Mouse (Mus musculus): ENCODE results near the gene Rtel1.

The Rtel1 gene

GRCm38 (mm10) chr2:181319248-181320102, at the start of gene Rtel1:
TSS of gene Rtel1 (plus strand) at chr2:181319739.
- peak; percentile 87 to 89 for DNase-seq

DNA sequence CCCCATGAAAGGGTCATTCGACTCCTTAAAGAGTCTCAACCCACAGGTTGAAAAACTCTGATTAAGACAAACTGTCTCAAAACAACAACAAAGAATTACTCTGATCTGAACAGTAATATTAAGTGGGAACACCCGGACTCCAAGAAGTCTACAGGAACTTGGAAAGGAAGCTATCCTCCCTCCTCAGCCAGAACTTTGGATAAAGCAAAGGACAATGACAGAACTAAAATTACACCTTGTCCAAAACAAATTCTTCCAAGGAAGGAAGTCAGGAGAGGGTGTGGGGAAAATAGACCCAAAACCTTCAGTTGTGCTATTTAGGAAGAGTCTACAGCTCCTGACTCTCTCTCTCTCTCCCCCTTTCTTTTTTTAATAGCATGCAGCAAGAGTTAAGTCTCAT, 47.4 kb upstream of the Rtel1 start:
- DNase-seq = no peak

GRCm38 (mm10) chr2:181273829-181274228, 45.7 kb upstream of the Rtel1 start:
- DNase-seq = no peak

GRCm38 (mm10) chr2:181274639-181275038, 44.9 kb upstream of the Rtel1 start:
- DNase-seq = no peak

DNA sequence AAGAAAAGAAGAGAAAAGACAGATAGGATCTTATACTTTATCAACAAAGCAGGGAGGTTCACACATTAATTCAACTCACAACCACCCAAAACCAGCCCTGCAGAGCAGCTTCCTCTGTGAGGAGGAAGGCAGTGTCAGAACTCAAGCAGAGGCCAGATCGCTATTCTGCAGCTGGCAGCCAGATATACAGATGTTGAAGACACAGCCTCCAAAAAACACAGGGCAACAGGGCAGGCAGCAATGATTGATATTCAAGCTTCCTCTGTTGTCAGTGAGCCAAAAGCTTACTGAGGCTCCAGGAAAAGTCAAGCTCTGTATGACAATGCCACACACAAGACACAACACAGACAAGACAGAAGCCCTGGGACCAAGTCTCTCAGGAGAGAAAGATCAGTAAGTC, 42.8 kb upstream of the Rtel1 start:
- DNase-seq = peak; percentile 33 to 46

- DNase-seq = no peak
Observed at GRCm38 (mm10) chr2:181277866-181278265, 41.7 kb upstream of the Rtel1 start.

DNA sequence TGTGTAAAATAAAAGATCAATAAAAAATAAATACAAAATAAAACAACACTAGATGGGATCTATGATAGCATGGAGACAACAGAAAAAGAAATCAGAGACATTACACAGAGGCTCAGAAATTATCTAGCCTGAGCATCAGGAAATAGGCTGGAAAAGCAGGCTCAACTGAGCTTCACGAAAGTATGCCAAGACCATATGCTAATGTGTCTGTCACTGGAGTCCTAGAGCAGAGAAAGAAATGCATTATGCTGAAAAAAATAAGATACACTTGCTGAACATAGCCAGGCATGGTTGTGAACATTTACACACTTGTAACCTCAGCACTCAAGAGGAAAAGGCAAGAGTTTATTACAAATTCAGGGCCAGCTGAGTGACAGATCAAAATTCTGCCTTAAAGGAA, 39.6 kb upstream of the Rtel1 start:
- DNase-seq = no peak

GRCm38 (mm10) chr2:181286629-181287337, 32.8 kb upstream of the Rtel1 start:
- DNase-seq = no peak

GRCm38 (mm10) chr2:181287338-181287957, 32.1 kb upstream of the Rtel1 start:
- peak; percentile 88 to 93 for DNase-seq

- peak; percentile 94 to 97 for DNase-seq
Observed at GRCm38 (mm10) chr2:181287958-181288350, 31.6 kb upstream of the Rtel1 start, which contains the start of gene Gmeb2. TSS of gene Gmeb2 (minus strand) at chr2:181288035.

DNA sequence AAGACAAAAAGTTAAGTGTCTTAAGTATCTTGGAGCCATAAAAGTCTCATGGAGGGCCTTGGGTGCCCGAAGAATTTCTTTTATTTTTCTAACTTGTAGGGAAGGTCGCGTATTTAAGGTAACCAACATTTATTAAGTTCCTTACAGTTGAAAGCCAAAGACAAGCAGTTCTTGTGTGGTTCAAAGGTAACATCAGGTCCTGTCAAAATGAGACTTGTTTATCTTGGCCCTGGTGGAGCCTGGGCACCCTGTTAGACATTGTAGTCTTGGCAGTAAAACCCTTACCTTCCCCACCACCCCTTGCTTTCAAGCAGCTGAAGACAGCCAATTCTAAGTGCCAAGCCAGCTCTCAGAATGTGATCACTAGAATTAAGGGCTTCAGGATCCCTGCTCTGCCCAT, 30.8 kb upstream of the Rtel1 start:
- DNase-seq = no peak

DNA sequence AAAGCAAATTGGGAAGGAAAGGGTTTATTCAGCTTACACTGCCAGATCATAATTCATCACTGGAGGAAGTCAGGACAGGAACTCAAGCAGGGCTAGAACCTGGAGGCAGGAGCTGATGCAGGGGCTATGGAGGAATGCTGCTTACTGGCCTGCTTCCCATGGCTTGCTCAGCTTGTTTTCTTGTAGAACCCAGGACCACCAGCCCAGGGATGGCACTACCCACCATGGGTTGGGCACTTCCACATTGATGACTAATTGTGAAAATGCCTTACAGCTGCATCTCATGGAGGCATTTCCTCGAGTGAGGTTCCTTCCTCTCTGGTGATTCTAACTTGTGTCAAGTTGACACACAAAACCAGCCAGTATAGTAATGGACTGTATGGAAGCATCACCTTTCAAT, 28.6 kb upstream of the Rtel1 start:
- DNase-seq = no peak

DNA sequence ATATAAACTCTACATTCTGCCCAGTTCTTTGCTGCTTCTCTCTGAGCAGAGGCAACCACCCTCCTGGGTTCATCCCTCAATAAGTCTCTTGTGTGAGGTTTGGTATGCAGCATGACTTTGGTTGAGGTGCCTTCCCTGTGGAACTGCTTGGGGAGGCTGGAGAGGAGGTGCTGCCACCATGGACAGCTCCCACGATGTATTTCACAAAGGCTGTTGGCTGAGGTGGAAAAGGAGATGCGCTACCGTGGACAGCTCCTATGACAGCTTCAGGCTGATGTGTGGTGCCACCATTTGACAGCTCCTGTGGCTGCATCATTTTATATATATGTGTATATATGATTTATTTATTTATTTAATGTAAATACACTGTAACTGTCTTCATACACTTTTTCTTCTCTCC, 17.5 kb upstream of the Rtel1 start:
- DNase-seq = peak in 1 of 2 experiments; percentile 43

GRCm38 (mm10) chr2:181304944-181305343, 14.6 kb upstream of the Rtel1 start:
- no peak for DNase-seq

DNA sequence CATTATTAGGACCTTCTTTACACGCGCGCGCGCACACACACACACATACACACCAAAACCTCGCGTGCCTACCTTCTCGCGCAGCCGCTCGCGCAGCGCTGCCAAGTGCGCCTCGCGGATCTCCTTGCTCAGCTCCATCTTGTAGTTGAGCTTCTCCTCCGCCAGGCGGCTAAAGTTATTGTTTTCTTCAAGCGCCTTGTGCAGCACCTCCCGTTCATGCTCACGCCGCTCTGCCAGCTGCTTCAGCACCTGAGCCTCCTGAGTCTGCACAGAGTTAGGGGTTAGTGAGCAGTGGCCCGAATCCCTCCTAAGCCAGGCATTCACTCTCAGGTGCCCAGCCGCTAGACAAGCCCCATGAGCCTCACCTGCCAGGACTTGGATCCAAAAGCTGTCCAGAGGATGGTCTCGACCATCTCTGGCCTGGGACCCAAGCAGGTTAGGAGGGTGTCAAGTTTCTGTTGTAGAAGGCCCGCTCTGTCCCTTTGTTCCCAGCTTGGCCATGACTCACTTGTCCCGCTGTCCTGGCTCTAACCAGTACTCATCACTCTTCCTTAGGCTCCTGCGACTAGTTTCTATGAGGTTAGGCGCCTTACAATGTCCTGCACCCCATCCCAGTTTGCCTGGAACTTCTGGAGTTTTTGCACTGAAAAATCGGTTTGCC, 12.3 kb upstream of the Rtel1 start:
- peak; percentile 48 to 66 for DNase-seq

- no peak for DNase-seq
Observed at GRCm38 (mm10) chr2:181312435-181312834, 7.1 kb upstream of the Rtel1 start.

DNA sequence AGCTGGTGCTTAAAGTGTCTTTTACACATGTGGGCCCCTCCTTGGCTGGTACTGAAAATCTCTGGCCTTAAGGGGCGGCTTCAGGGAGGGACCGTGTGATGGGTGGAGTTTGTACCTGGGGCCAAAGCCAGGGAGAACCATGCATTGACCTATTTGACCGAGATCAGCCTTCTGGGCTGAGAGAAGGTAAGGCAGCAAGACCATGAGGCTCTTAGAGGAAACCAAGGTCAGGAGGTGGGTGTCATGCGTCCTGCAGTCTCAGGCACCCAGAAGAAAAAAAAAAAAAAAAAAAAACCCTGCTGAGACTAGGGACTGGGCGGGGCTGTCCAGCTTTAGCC, 6.6 kb upstream of the Rtel1 start:
- no peak for DNase-seq

GRCm38 (mm10) chr2:181313344-181314079, 6.0 kb upstream of the Rtel1 start:
- no peak for DNase-seq

DNA sequence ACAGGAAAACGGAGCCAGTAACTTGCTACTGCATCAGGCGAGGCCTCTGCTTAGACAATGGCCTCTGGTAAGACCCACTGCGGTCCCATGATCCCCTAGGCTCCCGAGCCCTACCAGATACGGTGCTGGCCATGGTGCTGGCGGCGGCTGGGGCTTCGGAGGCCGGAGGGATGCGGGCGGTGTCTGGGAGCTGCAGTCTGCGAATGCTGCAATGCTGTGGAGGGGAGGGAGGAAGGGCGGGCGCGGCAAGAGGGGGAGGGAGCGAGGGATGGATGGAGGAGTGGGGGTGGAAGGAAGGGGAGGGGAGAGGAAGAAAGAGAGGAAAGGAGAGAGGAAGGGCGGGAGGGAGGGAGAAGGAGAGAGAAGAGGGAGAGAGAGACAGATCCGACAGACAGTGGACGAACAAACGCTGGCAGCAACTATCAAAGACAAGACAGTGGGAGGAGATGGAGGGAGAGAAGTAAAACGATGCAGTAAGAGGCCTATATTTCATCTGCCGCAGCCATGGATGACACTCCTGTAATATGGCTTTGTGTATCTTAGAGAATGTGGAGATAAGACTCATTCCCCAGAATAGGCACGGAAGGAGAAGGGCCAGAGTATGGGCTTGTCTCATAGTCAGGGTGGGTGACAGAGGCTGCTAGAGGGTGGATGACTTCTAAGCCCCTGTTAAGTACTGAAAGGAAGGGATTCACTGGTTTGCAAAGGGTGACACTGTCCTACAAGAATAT, 5.3 kb upstream of the Rtel1 start, which contains the start of gene Stmn3:
TSS of gene Stmn3 (minus strand) at position 421 of the 731 bp plus-strand sequence.
- peak; percentile 63 to 68 for DNase-seq

DNA sequence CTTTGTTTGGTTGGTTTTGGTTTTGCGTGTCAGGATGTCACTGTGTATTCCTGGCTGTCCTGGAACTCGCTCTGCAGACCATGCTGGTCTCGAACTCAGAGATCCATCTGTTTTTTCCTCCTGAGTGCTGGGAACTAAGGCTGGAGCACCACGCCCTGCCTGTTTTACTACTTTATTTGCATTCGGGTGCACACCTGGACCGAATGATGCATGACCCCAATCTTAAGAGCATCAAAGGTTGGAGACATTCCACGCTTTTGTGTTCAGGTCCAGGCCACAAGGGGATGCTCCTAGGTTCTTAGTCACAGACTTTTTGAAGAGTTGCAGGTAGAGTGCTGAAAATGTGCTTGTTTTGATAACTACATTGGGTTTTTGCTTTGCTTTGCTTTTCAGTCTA, 562 bp downstream of the Rtel1 start:
- DNase-seq = no peak

- DNase-seq = no peak
Observed at GRCm38 (mm10) chr2:181322136-181322535, 2.6 kb downstream of the Rtel1 start.

DNA sequence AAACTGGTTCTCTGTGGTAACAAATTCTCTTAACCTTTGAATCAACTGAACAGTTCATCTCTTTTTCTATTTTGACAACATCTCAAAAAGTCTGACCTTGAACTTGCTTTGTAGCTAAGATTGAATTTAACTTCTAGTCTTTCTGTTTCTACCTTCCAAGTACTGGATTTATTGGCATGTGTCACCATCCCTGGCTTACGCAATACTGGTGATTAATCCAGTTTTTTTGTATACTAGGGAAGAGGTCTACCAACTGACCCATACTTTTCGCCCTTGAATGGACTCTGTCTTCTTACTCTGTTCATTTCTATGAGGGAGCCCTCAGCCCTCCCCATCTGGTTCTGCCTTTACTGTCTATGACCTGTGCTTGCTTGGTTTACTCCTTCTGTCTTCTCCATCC, 6.6 kb downstream of the Rtel1 start:
- no peak for DNase-seq
